Mouse (Mus musculus): Measurements from ENCODE around the gene Prepl. TPM values are rescaled to one million over a fixed set of nuclear protein-coding genes. Genes with fewer than 3 reads are reported as not detected.
A peak's percentile ranks its signal among the peaks of the same experiment; 100 is the strongest.

The Prepl gene
- polyA plus RNA-seq, 1 experiment from 2014 or later = 15.5 TPM

GRCm38 (mm10) chr17:85018794-85019193, 71.2 kb downstream of the Prepl start:
- DNase-seq (ENCODE audit: low spot score) (no peak), ATAC-seq (ENCODE audit: low FRiP score, low TSS enrichment) (peak; percentile 41; the same call in 1 of the 2 replicates)
- no peak for TF ChIP-seq CTCF (IDR thresholded peaks at IDR 0.05; ENCODE audit: low read depth)
- Histone ChIP-seq H3K36me3 (ENCODE audit: control insufficient read depth, insufficient read depth, low read length) (no peaks in the 10 kb centered on the region), H3K4me1 (replicated peaks; ENCODE audit: control insufficient read depth, insufficient read depth) (no peaks in the 10 kb centered on the region), H3K4me3 (ENCODE audit: low read depth, low read length) (no peak overlapping the region), H3K9me3 (ENCODE audit: control insufficient read depth, low read length) (no peaks in the 10 kb centered on the region), H3K9ac (ENCODE audit: low read length) (no peak overlapping the region), H3K27ac (replicated peaks) (no peak overlapping the region), H3K4me2 (replicated peaks; ENCODE audit: low read depth) (no peak overlapping the region), H3K27me3 (ENCODE audit: control insufficient read depth, insufficient read depth, low read length) (no peaks in the 10 kb centered on the region)
- WGBS = 71% methylated on average over 5 of the region's 5 CpGs

DNA sequence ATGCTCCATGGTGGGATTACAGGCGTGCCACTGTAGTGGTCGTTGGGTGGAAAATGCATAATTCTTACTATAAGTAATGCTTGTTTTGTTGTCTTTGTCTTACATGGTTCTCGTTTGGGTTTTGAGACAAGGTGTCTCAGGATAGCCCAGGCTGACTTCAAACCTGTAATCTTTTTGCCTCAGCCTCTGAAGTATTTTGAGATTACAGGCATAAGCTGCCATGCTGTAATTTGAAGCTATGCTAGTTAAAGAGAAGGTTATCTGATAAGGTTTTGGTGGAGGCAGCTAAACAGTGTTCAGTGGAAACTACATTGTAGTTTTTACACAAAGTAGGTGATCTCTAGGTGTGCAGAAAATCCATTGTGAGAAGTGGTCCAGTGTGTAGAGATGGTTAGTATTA, 71.7 kb downstream of the Prepl start:
- Histone ChIP-seq H3K4me2 (replicated peaks; ENCODE audit: low read depth) (no peak overlapping the region), H3K9me3 (ENCODE audit: control insufficient read depth, low read length) (no peaks in the 10 kb centered on the region), H3K9ac (ENCODE audit: low read length) (no peak overlapping the region), H3K4me3 (ENCODE audit: low read depth, low read length) (no peak overlapping the region), H3K27me3 (ENCODE audit: control insufficient read depth, insufficient read depth, low read length) (no peaks in the 10 kb centered on the region), H3K4me1 (replicated peaks; ENCODE audit: control insufficient read depth, insufficient read depth) (no peaks in the 10 kb centered on the region), H3K36me3 (ENCODE audit: control insufficient read depth, insufficient read depth, low read length) (no peaks in the 10 kb centered on the region), H3K27ac (replicated peaks) (no peak overlapping the region)
- TF ChIP-seq CTCF (IDR thresholded peaks at IDR 0.05; ENCODE audit: low read depth) (no peak), EP300 (optimal IDR thresholded peaks at IDR 0.05) (no peak)
- ATAC-seq (ENCODE audit: low FRiP score, low TSS enrichment) (no peak), DNase-seq (ENCODE audit: low spot score) (no peak)
- WGBS = 86% methylated on average over 3 of the region's 3 CpGs

GRCm38 (mm10) chr17:85014632-85015031, 75.4 kb downstream of the Prepl start:
- no peak overlapping the region for H3K4me3 ChIP-seq (ENCODE audit: low read depth, low read length)
- H3K36me3 ChIP-seq (ENCODE audit: control insufficient read depth, insufficient read depth, low read length) = 0 out of 2 replicates have a peak, but pooled peaks cover under 1% of the 10 kb centered on the region
- no peak overlapping the region for H3K4me2 ChIP-seq (replicated peaks; ENCODE audit: low read depth)
- no peaks in the 10 kb centered on the region for H3K27me3 ChIP-seq (ENCODE audit: control insufficient read depth, insufficient read depth, low read length)
- no peak for ATAC-seq (ENCODE audit: low FRiP score, low TSS enrichment)
- no peak overlapping the region for H3K9ac ChIP-seq (ENCODE audit: low read length)
- H3K27ac ChIP-seq (replicated peaks) = no peak overlapping the region
- 93% methylated on average over 3 of the region's 3 CpGs for WGBS
- no peak for DNase-seq (ENCODE audit: low spot score)
- TF ChIP-seq CTCF (IDR thresholded peaks at IDR 0.05; ENCODE audit: low read depth) (no peak), EP300 (optimal IDR thresholded peaks at IDR 0.05) (no peak)
- no peaks in the 10 kb centered on the region for H3K9me3 ChIP-seq (ENCODE audit: control insufficient read depth, low read length)
- no peaks in the 10 kb centered on the region for H3K4me1 ChIP-seq (replicated peaks; ENCODE audit: control insufficient read depth, insufficient read depth)

- Histone ChIP-seq H3K4me3 (ENCODE audit: low read depth, low read length) (no peak overlapping the region), H3K36me3 (ENCODE audit: control insufficient read depth, insufficient read depth, low read length) (0 out of 2 replicates have a peak, but pooled peaks cover 3% of the 10 kb centered on the region), H3K9me3 (ENCODE audit: control insufficient read depth, low read length) (no peaks in the 10 kb centered on the region), H3K9ac (ENCODE audit: low read length) (no peak overlapping the region), H3K4me2 (replicated peaks; ENCODE audit: low read depth) (no peak overlapping the region), H3K27ac (replicated peaks) (no peak overlapping the region), H3K4me1 (replicated peaks; ENCODE audit: control insufficient read depth, insufficient read depth) (no peaks in the 10 kb centered on the region), H3K27me3 (ENCODE audit: control insufficient read depth, insufficient read depth, low read length) (no peaks in the 10 kb centered on the region)
- ATAC-seq (ENCODE audit: low FRiP score, low TSS enrichment) = no peak
- 84% methylated on average over 6 of the region's 6 CpGs for WGBS
- no peak for DNase-seq (ENCODE audit: low spot score)
- TF ChIP-seq CTCF (IDR thresholded peaks at IDR 0.05; ENCODE audit: low read depth) (no peak), EP300 (optimal IDR thresholded peaks at IDR 0.05) (no peak)
Observed at GRCm38 (mm10) chr17:85013485-85013884, 76.6 kb downstream of the Prepl start.

Other genes starting within 250 kb of the Prepl start
- gene Ppm1b, start 133.5 kb downstream of the Prepl start, polyA plus RNA-seq (2015; fragmentation: Nextera tagmentation; extraction: Ambion mirVana) = 36.9 and 39.6 TPM in 2 replicates
- gene Slc3a1, start 61.9 kb downstream of the Prepl start, polyA plus RNA-seq (2015; fragmentation: Nextera tagmentation; extraction: Ambion mirVana) = 0.88 and 1.0 TPM in 2 replicates
- gene Camkmt, start 311 bp upstream of the Prepl start, polyA plus RNA-seq (2015; fragmentation: Nextera tagmentation; extraction: Ambion mirVana) = 8.0 and 8.3 TPM in 2 replicates

Measured in stomach, postnatal 0 days (tissue).